Mouse (Mus musculus): ENCODE measurements at regions not wholly inside any gene's neighbourhood (a gene's known extent, or its start where the extent isn't known, plus 50 kb on each side); places are given as distances from the start of the nearest gene placed in this dataset.

DNA sequence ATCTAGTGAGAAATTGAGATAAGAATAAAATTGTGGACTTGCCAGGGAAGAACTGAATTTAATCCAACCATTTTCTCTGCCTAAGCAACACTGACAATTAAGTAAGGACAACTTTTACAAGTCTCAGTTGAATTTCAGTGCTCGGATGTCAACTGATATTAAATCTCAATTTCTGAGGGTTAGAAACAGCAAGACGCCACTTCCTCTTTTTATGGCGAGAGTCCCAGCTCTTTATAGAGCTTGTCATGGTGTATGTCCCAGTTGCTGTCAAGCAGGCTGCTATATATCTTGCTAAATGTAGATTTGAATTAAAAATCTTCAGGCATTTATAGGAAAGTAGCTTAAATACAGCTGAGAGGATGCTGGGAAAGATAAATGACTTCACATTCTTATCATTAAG is 697.8 kb upstream of the Got2 start:
- no peaks in the 10 kb centered on the region for H3K36me3 ChIP-seq (ENCODE audit: insufficient read depth, low read length)
- no peaks in the 10 kb centered on the region for H3K4me1 ChIP-seq (ENCODE audit: insufficient read depth, low read length)
- no peaks in the 10 kb centered on the region for H3K27me3 ChIP-seq (ENCODE audit: insufficient read depth, low read length)
- ATAC-seq (ENCODE audit: low FRiP score, low TSS enrichment) = no peak
- H3K27ac ChIP-seq (ENCODE audit: low read length) = no peak overlapping the region
- no peaks in the 10 kb centered on the region for H3K9me3 ChIP-seq (ENCODE audit: low read length)
- H3K4me3 ChIP-seq (ENCODE audit: low read length) = no peak overlapping the region
- no peak overlapping the region for H3K9ac ChIP-seq (replicated peaks; ENCODE audit: low read length)
- WGBS = 54% methylated on average over 3 of the region's 3 CpGs
- H3K4me2 ChIP-seq (replicated peaks; ENCODE audit: low read depth, low read length) = no peak overlapping the region

DNA sequence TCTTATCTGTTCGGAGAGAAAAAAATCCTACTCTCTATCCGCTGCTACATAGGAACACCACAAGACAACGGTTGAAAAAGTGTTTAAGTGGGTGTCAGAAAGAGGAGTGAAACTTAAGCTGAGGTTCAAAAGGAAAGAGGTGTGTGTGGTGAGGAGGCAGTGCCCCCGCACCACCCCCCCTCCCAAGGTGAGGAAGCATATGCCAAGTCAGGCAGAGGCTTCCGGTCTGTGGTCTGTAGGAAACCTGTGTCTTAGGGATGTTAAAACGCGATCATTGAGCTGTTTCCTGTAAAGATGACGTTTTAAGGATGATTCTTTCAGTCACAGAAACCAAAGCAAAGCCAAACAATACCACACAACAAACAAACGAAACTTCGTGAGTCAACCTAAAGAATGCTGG is 664.2 kb upstream of the Got2 start:
- no peaks in the 10 kb centered on the region for H3K36me3 ChIP-seq (ENCODE audit: insufficient read depth, low read length)
- H3K9me3 ChIP-seq (ENCODE audit: low read length) = no peaks in the 10 kb centered on the region
- no peak overlapping the region for H3K27ac ChIP-seq (ENCODE audit: low read length)
- H3K4me2 ChIP-seq (replicated peaks; ENCODE audit: low read depth, low read length) = no peak overlapping the region
- H3K4me3 ChIP-seq (ENCODE audit: low read length) = no peak overlapping the region
- no peak for ATAC-seq (ENCODE audit: low FRiP score, low TSS enrichment)
- H3K9ac ChIP-seq (replicated peaks; ENCODE audit: low read length) = no peak overlapping the region
- WGBS = 65% methylated on average over 10 of the region's 10 CpGs
- no peaks in the 10 kb centered on the region for H3K27me3 ChIP-seq (ENCODE audit: insufficient read depth, low read length)
- H3K4me1 ChIP-seq (ENCODE audit: insufficient read depth, low read length) = no peaks in the 10 kb centered on the region

DNA sequence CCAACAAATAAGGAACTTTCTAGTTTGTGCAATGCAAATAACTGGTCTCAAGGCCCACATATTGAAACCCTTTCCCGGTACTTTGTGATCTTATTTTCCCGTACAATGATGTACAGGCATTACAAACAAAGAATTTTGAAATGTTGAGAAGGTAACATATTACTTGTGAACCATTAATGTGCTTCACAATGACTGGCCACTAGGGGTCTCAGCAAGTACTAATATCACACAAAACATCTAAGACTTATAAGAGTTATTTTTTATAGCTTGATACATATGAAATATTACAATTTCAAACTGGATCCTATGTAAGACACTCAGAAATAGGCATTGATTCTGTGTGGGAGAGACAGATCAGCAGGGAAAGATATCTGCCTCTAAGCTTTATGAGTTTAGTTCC is 662.1 kb upstream of the Got2 start:
- 92% methylated on average over 2 of the region's 2 CpGs for whole genome bisulfite sequencing
- Histone ChIP-seq H3K27ac (ENCODE audit: low read length) (no peak overlapping the region), H3K4me3 (ENCODE audit: low read length) (no peak overlapping the region), H3K9me3 (ENCODE audit: low read length) (no peaks in the 10 kb centered on the region), H3K36me3 (ENCODE audit: insufficient read depth, low read length) (no peaks in the 10 kb centered on the region), H3K27me3 (ENCODE audit: insufficient read depth, low read length) (no peaks in the 10 kb centered on the region), H3K4me1 (ENCODE audit: insufficient read depth, low read length) (no peaks in the 10 kb centered on the region), H3K9ac (replicated peaks; ENCODE audit: low read length) (no peak overlapping the region), H3K4me2 (replicated peaks; ENCODE audit: low read depth, low read length) (no peak overlapping the region)
- ATAC-seq (ENCODE audit: low FRiP score, low TSS enrichment) = no peak

GRCm38 (mm10) chr8:96548663-96549062 is 660.3 kb upstream of the Got2 start:
- H3K4me2 ChIP-seq (replicated peaks; ENCODE audit: low read depth, low read length) = no peak overlapping the region
- no peak overlapping the region for H3K9ac ChIP-seq (replicated peaks; ENCODE audit: low read length)
- WGBS = 82% methylated on average over 4 of the region's 4 CpGs
- no peaks in the 10 kb centered on the region for H3K4me1 ChIP-seq (ENCODE audit: insufficient read depth, low read length)
- no peak for ATAC-seq (ENCODE audit: low FRiP score, low TSS enrichment)
- no peaks in the 10 kb centered on the region for H3K27me3 ChIP-seq (ENCODE audit: insufficient read depth, low read length)
- no peak overlapping the region for H3K4me3 ChIP-seq (ENCODE audit: low read length)
- H3K36me3 ChIP-seq (ENCODE audit: insufficient read depth, low read length) = no peaks in the 10 kb centered on the region
- H3K27ac ChIP-seq (ENCODE audit: low read length) = no peak overlapping the region
- H3K9me3 ChIP-seq (ENCODE audit: low read length) = no peaks in the 10 kb centered on the region

DNA sequence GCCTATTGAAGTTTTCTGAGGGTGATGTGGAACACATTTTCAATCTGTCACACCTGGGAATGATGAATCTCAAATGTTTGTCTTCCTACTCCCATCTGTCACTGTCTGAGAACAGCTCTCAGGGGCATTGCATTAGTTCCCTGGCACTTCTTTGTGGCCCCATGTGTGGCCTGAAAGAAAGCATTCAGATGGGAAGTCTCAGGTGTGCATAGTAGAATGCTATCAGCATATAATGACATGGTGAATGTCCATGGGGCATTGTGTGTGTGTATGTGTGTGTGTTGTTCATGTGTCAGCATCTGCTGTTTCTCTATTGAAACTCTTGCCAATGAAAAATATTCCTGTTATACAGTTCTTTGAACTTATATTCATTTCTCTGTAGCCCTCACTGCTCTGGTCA is 659.8 kb upstream of the Got2 start:
- H3K4me1 ChIP-seq (ENCODE audit: insufficient read depth, low read length) = no peaks in the 10 kb centered on the region
- ATAC-seq (ENCODE audit: low FRiP score, low TSS enrichment) = no peak

DNA sequence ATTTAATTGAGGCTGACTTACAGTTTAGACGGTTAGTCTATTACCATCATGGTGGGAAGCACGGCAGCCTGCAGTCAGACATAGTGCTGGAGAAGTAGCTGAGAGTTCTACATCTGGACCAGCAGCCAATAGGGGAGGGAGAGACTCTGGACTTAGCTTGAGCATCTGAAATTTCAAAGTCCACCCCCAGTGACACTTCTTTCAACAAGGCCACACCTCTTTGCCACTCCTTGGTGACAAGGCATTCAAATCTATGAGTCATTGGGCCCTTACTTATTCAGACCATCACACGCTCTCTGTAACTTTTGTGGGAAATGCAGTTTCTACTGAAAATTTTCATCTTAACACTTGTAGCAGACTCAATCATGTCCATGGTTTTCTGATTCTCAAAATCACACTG is 653.9 kb upstream of the Got2 start:
- no peaks in the 10 kb centered on the region for H3K4me1 ChIP-seq (ENCODE audit: insufficient read depth, low read length)
- H3K27ac ChIP-seq (ENCODE audit: low read length) = no peak overlapping the region
- no peaks in the 10 kb centered on the region for H3K27me3 ChIP-seq (ENCODE audit: insufficient read depth, low read length)
- no peak for ATAC-seq (ENCODE audit: low FRiP score, low TSS enrichment)
- no peak overlapping the region for H3K4me3 ChIP-seq (ENCODE audit: low read length)
- H3K36me3 ChIP-seq (ENCODE audit: insufficient read depth, low read length) = no peaks in the 10 kb centered on the region
- no peak overlapping the region for H3K4me2 ChIP-seq (replicated peaks; ENCODE audit: low read depth, low read length)
- H3K9ac ChIP-seq (replicated peaks; ENCODE audit: low read length) = no peak overlapping the region
- H3K9me3 ChIP-seq (ENCODE audit: low read length) = no peaks in the 10 kb centered on the region
- 83% methylated on average over 3 of the region's 3 CpGs for WGBS

More for the DNA sequence above, 659.8 kb upstream of the Got2 start:
- Histone ChIP-seq H3K27ac (ENCODE audit: low read length) (no peak overlapping the region), H3K9ac (replicated peaks; ENCODE audit: low read length) (no peak overlapping the region), H3K36me3 (ENCODE audit: insufficient read depth, low read length) (no peaks in the 10 kb centered on the region), H3K4me3 (ENCODE audit: low read length) (no peak overlapping the region), H3K4me2 (replicated peaks; ENCODE audit: low read depth, low read length) (no peak overlapping the region), H3K27me3 (ENCODE audit: insufficient read depth, low read length) (no peaks in the 10 kb centered on the region), H3K9me3 (ENCODE audit: low read length) (no peaks in the 10 kb centered on the region)

GRCm38 (mm10) chr8:96498854-96499253 is 610.5 kb upstream of the Got2 start:
- H3K4me3 ChIP-seq (ENCODE audit: low read length) = no peak overlapping the region
- H3K9ac ChIP-seq (replicated peaks; ENCODE audit: low read length) = no peak overlapping the region
- no peaks in the 10 kb centered on the region for H3K9me3 ChIP-seq (ENCODE audit: low read length)
- no peaks in the 10 kb centered on the region for H3K4me1 ChIP-seq (ENCODE audit: insufficient read depth, low read length)
- no peaks in the 10 kb centered on the region for H3K27me3 ChIP-seq (ENCODE audit: insufficient read depth, low read length)
- ATAC-seq (ENCODE audit: low FRiP score, low TSS enrichment) = no peak
- H3K27ac ChIP-seq (ENCODE audit: low read length) = no peak overlapping the region
- no peak overlapping the region for H3K4me2 ChIP-seq (replicated peaks; ENCODE audit: low read depth, low read length)
- WGBS = 52% methylated on average over 6 of the region's 6 CpGs
- no peaks in the 10 kb centered on the region for H3K36me3 ChIP-seq (ENCODE audit: insufficient read depth, low read length)

DNA sequence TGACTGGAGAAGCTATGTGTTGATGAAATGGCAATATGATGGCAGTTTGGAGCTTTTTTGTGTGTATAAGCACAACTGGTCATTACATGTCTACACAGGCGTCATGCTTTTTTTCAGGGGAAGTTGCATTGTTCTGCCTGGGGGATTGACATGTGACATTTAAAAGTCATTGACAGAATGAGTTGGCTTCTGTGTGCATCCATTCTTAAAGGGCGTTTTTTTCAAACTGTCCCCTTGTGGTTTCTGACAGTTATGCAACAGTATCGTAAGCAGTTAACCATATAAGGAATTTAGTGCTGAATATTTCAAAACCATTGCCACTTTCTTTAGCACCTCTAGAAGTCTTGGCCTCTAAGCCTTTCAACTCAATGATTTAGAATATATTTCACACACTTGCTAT is 607.1 kb upstream of the Got2 start:
- H3K36me3 ChIP-seq (ENCODE audit: insufficient read depth, low read length) = no peaks in the 10 kb centered on the region
- no peak overlapping the region for H3K4me3 ChIP-seq (ENCODE audit: low read length)
- WGBS = 88% methylated on average over 3 of the region's 3 CpGs
- no peaks in the 10 kb centered on the region for H3K27me3 ChIP-seq (ENCODE audit: insufficient read depth, low read length)
- H3K4me1 ChIP-seq (ENCODE audit: insufficient read depth, low read length) = no peaks in the 10 kb centered on the region
- no peak overlapping the region for H3K9ac ChIP-seq (replicated peaks; ENCODE audit: low read length)
- no peak overlapping the region for H3K27ac ChIP-seq (ENCODE audit: low read length)
- no peak for ATAC-seq (ENCODE audit: low FRiP score, low TSS enrichment)
- no peak overlapping the region for H3K4me2 ChIP-seq (replicated peaks; ENCODE audit: low read depth, low read length)
- H3K9me3 ChIP-seq (ENCODE audit: low read length) = no peaks in the 10 kb centered on the region

- no peaks in the 10 kb centered on the region for H3K9me3 ChIP-seq (ENCODE audit: low read length)
- no peak for ATAC-seq (ENCODE audit: low FRiP score, low TSS enrichment)
- no peak overlapping the region for H3K9ac ChIP-seq (replicated peaks; ENCODE audit: low read length)
- peaks cover 4% of the 10 kb centered on the region; the same call in 1 of the 2 replicates for H3K4me1 ChIP-seq (ENCODE audit: insufficient read depth, low read length)
- H3K27me3 ChIP-seq (ENCODE audit: insufficient read depth, low read length) = no peaks in the 10 kb centered on the region
- H3K36me3 ChIP-seq (ENCODE audit: insufficient read depth, low read length) = no peaks in the 10 kb centered on the region
- WGBS = 47% methylated on average over 2 of the region's 2 CpGs
- H3K4me3 ChIP-seq (ENCODE audit: low read length) = no peak overlapping the region
- no peak overlapping the region for H3K27ac ChIP-seq (ENCODE audit: low read length)
- H3K4me2 ChIP-seq (replicated peaks; ENCODE audit: low read depth, low read length) = no peak overlapping the region
Observed at GRCm38 (mm10) chr8:96489804-96490203, 601.5 kb upstream of the Got2 start.

GRCm38 (mm10) chr8:96488741-96489453 is 600.5 kb upstream of the Got2 start:
- Histone ChIP-seq H3K4me2 (replicated peaks; ENCODE audit: low read depth, low read length) (no peak overlapping the region), H3K4me3 (ENCODE audit: low read length) (no peak overlapping the region), H3K9ac (replicated peaks; ENCODE audit: low read length) (no peak overlapping the region), H3K9me3 (ENCODE audit: low read length) (no peaks in the 10 kb centered on the region), H3K4me1 (ENCODE audit: insufficient read depth, low read length) (peaks cover 4% of the 10 kb centered on the region; the same call in 1 of the 2 replicates), H3K27ac (ENCODE audit: low read length) (no peak overlapping the region), H3K36me3 (ENCODE audit: insufficient read depth, low read length) (no peaks in the 10 kb centered on the region), H3K27me3 (ENCODE audit: insufficient read depth, low read length) (no peaks in the 10 kb centered on the region)
- 39% methylated on average over 7 of the region's 7 CpGs for WGBS
- 0 out of 2 replicates have a peak, but pooled peaks have one; percentile 23 for ATAC-seq (ENCODE audit: low FRiP score, low TSS enrichment)
